Mouse (Mus musculus): Measurements from ENCODE around the gene Nuak1.

GRCm38 (mm10) chr10:84416752-84417151 is 23.6 kb downstream of the Nuak1 start:
- TF ChIP-seq MYC (IDR thresholded peaks at IDR 0.05; ENCODE audit: low read depth, low read length) (no peak), CTCF (conservative IDR thresholded peaks at IDR 0.05 in 1 of 2, IDR thresholded peaks at IDR 0.05 in 1 of 2; ENCODE audit: low read depth in 2 of 2, low read length in 2 of 2) (no peak), POLR2AphosphoS2 (IDR thresholded peaks at IDR 0.05; ENCODE audit: low read depth, low read length) (no peak), EP300 (IDR thresholded peaks at IDR 0.05; ENCODE audit: low read length) (no peak), MAFK (IDR thresholded peaks at IDR 0.05; ENCODE audit: insufficient replicate concordance, low read length) (no peak), POLR2A (IDR thresholded peaks at IDR 0.05; ENCODE audit: low read depth, low read length) (no peak), CHD2 (IDR thresholded peaks at IDR 0.05; ENCODE audit: low read length) (no peak), ZNF384 (IDR thresholded peaks at IDR 0.05; ENCODE audit: low read depth, low read length) (no peak), MAX (IDR thresholded peaks at IDR 0.05; ENCODE audit: low read length) (no peak), HCFC1 (IDR thresholded peaks at IDR 0.05; ENCODE audit: low read depth, low read length) (no peak), ZC3H11A (IDR thresholded peaks at IDR 0.05; ENCODE audit: low read depth, low read length) (no peak), ZKSCAN1 (IDR thresholded peaks at IDR 0.05; ENCODE audit: borderline replicate concordance, low read depth, low read length) (no peak), SMC3 (IDR thresholded peaks at IDR 0.05; ENCODE audit: low read depth, low read length) (no peak)

Data from CH12.LX (cell line).